Mouse (Mus musculus) cerebellum, adult 2 months (tissue): Measurements from ENCODE around the gene Il23a.
A peak's percentile ranks its signal among the peaks of the same experiment; 100 is the strongest.

Experiments used
- CTCF ChIP-seq: fragments of 200-500 bp; IDR thresholded peaks from 2 replicates; pipeline ENCODE4 v1.5.1; 2011; ENCODE audit warnings: low read depth, mild to moderate bottlenecking, control low read depth, low read length, moderate library complexity, borderline replicate concordance; ENCODE audit not compliant: insufficient read depth
- POLR2A ChIP-seq: fragments of 200-500 bp; IDR thresholded peaks from 2 replicates; pipeline ENCODE4 v1.6.1; 2011; ENCODE audit warnings: low read length, control low read depth, borderline replicate concordance; ENCODE audit not compliant: insufficient read depth

DNA sequence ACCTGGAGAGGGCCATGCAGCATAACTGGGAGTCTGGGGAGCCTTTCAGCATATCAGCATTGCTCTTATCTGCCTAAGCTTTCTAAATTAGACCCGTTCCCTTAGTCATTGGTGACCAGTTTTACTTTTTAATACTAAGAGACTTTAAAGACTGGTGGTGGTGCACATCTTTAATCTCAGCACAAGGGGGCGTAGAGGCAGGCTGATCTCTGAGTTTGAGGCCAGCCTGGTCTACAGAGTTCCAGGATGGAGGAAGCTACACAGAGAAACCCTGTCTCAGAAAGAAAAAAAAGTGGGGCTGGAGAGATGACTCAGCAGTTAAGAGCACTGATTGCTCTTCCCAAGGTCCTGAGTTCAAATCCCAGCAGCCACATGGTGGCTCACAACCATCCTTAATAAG is 41.7 kb upstream of the Il23a start:
- TF ChIP-seq CTCF, result peak; percentile 9; the same call in 1 of the 2 replicates
- no peak for TF ChIP-seq POLR2A
